Mouse (Mus musculus): ENCODE measurements around the gene Sec24b.

- TF ChIP-seq MXI1 (IDR thresholded peaks at IDR 0.05; ENCODE audit: low read depth, low read length) (no peak), CTCF (conservative IDR thresholded peaks at IDR 0.05 in 1 of 2, IDR thresholded peaks at IDR 0.05 in 1 of 2; ENCODE audit: low read depth in 2 of 2, low read length in 2 of 2) (no peak), NRF1 (IDR thresholded peaks at IDR 0.05; ENCODE audit: low read depth, low read length) (no peak), SIN3A (IDR thresholded peaks at IDR 0.05; ENCODE audit: low read length) (no peak), E2F4 (IDR thresholded peaks at IDR 0.05; ENCODE audit: insufficient replicate concordance, low read depth, low read length) (no peak), USF1 (IDR thresholded peaks at IDR 0.05; ENCODE audit: low read depth, low read length) (no peak), POLR2AphosphoS2 (IDR thresholded peaks at IDR 0.05; ENCODE audit: low read depth, low read length) (no peak), POLR2A (IDR thresholded peaks at IDR 0.05; ENCODE audit: low read depth, low read length) (no peak), EP300 (IDR thresholded peaks at IDR 0.05; ENCODE audit: low read length) (no peak), JUN (IDR thresholded peaks at IDR 0.05; ENCODE audit: insufficient read depth, low read depth, low read length) (no peak), MAX (IDR thresholded peaks at IDR 0.05; ENCODE audit: low read length) (no peak), MAZ (IDR thresholded peaks at IDR 0.05; ENCODE audit: low read depth, low read length) (no peak), ZNF384 (IDR thresholded peaks at IDR 0.05; ENCODE audit: low read depth, low read length) (no peak)
These were observed 81.8 kb downstream of the Sec24b start for GRCm38 (mm10) chr3:129979510-129979909.
